Mouse (Mus musculus) E14TG2a.4 (cell line): ENCODE measurements around the gene Sgtb.

Experiments
- CTCF ChIP-seq: conservative IDR thresholded peaks from 2 replicates; pipeline ENCODE4 v1.5.1; 2014; ENCODE audit warnings: low read length
- POU5F1 ChIP-seq: IDR thresholded peaks from 2 replicates; pipeline ENCODE4 v1.6.1; 2014; ENCODE audit warnings: low read length, borderline replicate concordance

DNA sequence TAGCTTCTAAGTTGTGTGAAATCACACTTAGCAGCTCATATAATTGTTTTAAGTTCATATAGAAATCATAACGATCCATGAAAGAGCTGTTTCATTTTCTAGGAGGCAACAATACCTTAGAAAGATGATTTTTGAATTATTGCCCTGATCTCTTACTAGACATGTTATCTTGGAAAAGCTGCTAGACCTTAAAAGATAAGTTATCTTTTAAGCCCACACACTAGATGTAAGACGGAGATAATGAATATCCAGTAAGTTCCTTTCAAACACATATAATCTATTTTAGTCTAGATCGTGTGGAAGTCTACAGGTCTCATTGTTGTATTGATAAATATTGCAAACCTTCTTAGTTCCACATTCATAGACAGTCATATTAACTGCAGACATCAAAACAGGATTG is 67.3 kb downstream of the Sgtb start:
- no peak for TF ChIP-seq CTCF
- TF ChIP-seq POU5F1: no peak
